Mouse (Mus musculus) forelimb bud, embryonic 11.5 days (tissue): ENCODE data around the gene Meis2.

Experiments used
- DNase-seq: peaks from one replicate; pipeline ENCODE4 v3.0.0-alpha.2; 2012; ENCODE audit warnings: low read depth, low spot score

The Meis2 gene

DNA sequence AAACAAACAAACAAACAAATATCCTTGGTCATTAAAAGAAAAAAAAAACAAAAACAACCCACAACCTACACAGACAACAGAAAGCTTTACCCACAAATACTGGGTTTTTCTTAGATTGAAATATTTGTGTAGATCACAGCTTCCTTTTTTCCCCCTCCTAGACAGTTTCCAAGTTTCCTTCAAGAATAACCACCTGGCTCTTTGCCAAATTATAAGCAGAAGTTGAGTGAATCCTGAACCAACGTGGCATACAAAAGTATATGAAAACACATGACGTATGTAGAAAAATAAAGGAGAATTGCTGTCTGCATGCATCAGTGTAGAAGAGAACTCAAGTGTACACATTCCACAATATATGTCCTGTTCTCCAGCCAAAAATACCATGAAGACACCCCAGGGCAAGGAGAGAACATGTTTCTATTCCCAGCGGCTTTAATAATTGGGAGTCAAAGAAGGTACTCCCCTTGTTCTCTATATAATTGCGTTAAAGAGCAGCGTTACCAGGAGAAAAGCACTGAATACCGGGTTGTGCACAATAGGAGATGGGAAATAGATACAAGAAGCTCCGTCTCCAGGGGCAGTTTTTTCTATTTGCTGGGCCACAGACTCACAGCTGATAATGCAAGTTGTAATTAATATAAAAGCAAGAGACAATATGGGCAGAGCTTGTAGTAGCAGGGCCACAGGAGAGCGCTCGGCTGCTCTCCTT is 13.6 kb downstream of the Meis2 start:
- no peak for DNase-seq

- DNase-seq = no peak
Observed at GRCm38 (mm10) chr2:116049710-116050109, 15.9 kb downstream of the Meis2 start.

GRCm38 (mm10) chr2:116047365-116047764 is 18.3 kb downstream of the Meis2 start:
- DNase-seq = no peak

DNA sequence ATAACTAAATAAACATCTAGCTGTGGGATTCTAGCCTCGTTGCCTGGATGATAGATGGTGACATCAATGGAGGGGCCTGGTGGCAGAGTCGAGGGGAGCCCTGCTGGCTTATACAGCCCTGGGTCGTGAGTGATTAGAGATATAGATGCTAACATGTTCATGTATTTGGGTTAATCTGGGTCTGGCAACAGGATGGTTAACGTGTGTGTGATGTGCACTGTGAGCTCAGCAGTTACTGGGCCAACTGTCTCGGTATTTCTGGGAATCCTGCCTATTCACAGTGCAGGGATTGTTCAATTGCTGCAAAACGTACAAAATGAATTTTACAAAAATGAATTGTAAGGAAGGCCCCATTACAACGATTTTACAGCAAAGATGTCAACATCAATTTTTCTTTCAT is 20.6 kb downstream of the Meis2 start:
- no peak for DNase-seq

DNA sequence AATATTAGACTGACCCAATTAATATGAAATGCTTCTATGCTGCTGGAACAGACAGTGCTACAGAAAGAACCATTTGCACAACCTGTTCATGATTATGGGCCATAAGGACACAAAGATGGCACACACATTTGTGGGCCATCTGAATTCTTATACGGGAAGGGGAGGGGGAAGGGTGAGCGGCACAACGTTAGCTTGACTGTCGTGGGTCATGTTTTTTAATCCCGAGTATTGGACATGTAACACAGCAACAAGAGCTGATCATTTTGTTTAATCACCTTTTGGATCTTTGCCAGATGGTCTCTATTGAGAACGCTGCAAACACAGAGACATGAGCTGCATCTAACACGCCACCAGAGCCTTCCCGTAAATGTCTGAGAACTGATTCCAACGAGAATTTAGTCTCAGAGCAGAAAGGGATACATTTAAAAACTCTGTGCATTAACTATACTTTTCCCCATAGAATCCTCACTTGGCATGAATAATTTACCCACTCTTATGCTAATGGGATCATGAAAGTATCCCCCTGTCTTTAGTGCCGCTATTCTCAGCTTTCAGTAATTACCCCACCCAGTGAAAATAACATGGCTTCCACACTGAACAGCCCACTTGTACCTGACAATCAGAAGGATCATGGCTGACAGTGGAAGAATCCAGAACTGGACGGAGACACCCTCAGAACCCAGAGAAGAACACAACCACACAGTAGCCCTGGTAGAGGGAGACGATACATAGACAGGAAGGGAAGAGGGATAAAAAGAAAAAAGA is 22.5 kb downstream of the Meis2 start:
- DNase-seq = no peak

DNA sequence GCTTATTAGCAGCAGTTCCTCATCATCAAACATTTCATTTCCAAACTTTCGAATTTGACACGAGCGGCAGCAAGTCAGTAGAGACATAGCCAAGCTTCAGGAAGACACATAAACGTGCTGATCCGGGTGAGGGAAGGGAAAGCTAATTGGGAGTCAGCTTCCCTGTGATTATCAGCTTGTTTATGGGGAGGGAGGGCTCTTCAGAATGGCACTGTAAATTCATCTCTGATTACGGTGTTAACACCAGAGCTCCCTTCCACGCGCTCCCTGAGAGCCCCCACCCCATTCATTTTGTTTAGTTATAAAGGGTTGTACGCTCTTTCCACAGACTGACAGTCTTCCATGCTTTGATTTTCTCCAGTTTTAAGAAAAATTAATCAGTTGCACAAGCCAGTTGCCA is 23.2 kb downstream of the Meis2 start:
- DNase-seq = no peak

DNA sequence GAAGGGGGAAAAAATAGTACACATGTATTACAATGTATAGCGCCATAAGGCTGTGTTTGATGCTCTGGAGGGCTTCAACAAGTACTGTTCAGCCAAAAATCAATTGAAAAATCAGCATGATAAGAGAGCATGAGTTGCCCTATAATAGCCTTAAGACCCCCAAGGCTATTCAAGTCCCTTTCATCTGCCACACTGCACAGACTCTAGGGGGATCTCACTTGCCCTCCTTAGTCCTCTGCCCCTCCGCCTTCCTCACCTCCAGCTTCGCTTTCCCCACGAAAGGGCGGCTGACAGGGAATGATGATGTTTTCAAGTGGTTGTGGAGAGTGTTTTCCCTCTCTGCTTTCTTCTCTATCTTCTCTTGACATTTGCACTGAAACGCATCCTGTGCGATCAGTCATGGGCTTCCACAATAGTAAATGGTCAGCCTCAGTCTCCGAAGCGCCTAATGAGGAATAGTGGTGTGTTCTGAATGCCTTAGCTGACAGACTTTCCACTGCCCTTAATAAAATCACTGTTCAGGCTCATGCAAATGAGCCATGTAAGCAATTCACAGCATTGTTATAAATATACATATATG is 23.9 kb downstream of the Meis2 start:
- no peak for DNase-seq

GRCm38 (mm10) chr2:116035345-116035744 is 30.3 kb downstream of the Meis2 start:
- no peak for DNase-seq

DNA sequence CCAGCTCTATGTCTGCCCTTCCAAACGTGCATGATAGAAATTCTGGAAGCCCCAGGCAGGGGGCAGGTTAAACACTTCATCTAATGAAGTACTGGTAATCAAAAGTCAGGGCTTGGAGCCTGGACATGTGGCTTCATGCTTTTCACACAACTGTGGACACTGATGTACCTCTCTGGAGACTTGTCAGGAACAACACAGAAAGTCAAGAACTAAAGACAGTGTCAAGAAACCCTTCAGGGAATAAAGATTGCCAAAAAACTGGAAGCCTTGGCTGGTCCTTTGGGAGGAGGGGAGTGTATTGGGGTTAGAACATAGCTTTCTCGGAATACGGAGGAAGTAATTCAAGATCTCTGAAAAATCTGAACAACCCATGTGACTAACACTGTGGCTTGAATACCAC is 37.5 kb downstream of the Meis2 start:
- no peak for DNase-seq

DNA sequence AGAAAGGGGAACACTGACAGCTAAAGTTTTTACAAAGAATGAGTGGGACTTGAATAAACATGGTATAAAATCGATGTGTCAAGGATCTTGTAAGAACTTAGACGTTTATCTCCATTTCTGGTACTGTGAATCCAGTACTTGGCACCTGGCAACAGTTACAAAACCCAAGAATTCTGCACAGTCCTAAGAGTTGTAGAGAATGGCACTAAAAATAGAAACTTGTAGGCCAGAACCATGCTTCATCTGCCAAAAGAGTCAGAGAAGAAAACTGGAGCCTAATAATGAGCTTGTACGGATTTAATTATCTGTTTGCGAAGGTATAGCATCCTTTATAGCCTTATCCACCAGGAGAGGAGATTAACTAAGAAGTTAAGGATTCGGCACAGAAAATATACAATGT is 42.8 kb downstream of the Meis2 start:
- no peak for DNase-seq

DNA sequence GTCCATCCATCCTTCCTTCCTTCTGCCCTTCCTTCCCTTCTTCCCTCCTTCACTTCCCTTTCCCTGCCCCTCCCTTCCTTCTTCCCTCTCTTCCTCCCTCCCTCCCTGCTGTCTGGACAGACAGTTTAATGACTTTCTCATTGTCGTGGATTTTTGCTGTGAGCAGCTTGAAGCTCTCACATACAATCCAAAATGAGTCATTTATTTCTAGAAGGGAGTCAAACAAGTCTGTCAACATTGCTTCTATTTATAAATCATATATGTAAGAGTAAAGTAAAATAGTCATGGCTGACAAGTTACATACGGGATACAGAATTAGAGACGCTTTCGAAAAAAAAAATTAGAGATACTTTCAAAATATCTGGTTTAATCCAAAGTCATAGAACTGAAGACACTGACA is 43.7 kb downstream of the Meis2 start:
- DNase-seq = no peak

GRCm38 (mm10) chr2:116021046-116021445 is 44.6 kb downstream of the Meis2 start:
- no peak for DNase-seq

DNA sequence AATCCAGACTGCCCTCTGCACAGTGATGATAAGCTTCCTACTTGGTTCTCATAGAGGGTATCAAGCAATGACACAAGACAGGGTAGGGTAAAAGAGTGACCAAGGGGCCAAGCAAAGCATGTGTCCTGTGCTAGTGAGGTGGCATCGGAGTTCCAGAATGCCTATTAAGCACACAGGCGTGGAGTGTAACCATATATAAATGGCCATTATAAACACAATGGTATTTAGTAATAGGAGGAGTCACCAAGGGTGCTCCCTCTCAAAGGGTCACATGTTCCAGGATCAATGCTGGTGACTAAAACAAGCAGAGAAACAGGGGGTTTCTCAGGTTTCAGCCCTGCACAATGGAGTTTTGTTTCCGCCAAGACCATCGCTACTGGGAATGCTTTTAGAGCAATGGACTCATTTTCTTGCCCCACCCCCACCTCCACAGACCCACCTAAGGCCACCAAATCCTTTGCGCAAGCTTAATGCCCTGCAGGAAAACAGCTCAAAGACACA is 45.1 kb downstream of the Meis2 start:
- DNase-seq = peak; percentile 59

- no peak for DNase-seq
Observed at GRCm38 (mm10) chr2:116019959-116020358, 45.7 kb downstream of the Meis2 start.

DNA sequence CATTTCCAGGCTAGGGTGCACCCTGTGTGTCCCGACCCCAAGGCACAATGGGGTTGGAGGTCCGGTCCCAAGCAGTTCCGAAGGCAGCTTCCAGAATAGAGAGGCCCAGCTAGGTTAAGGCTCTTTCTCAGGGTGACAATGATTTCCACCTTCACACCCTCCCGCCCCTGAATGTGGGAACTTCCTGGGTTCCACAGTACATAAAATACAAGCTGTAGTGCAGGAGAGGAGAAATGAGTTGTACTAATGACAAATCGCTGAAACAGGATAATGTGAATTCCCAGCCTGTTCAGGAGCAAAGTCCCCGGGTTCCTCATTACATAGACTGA is 46.2 kb downstream of the Meis2 start:
- no peak for DNase-seq

GRCm38 (mm10) chr2:116018781-116019465 is 46.7 kb downstream of the Meis2 start:
- DNase-seq = no peak

- no peak for DNase-seq
Observed at GRCm38 (mm10) chr2:116015520-116015919, 50.1 kb downstream of the Meis2 start.

DNA sequence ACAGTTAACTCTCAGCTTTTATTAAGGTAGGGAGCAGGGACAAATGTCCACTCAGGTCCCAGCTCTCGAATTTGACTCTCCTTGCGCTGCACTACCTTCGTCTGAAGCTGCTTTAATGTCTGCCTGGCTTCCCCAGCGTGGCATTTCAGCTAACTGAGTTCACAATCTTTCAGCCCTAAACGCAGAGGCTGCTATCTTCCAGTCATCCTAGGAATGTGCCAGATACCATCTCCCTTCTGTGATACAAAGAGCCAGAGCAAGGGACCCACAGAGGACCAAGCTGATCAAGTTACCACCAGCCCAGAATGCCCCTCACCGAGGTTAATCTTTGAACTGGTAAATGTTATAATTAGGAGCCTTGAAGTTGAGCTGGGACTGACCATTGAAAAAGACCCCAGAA is 55.2 kb downstream of the Meis2 start:
- DNase-seq = no peak

GRCm38 (mm10) chr2:116010061-116010460 is 55.6 kb downstream of the Meis2 start:
- DNase-seq = no peak

- no peak for DNase-seq
Observed at GRCm38 (mm10) chr2:116009097-116009970, 56.3 kb downstream of the Meis2 start.

DNA sequence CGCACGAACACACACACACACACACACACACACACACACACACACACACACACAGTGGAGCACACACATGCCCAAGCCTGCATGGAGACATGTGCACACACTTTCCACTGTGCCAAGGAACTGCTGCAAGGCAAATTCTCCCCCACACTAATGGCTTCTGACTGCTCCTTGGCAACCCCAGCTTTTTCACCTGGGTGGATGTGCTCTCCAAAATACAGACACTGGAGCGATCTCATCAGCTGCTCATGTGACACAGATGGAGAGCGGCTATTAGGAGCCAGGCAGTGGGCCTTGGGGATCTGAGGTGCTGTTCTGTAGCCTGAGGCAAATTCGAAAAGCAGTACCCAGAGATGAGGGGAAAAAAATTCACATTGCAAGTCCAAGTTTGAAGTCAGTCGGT is 63.3 kb downstream of the Meis2 start:
- DNase-seq = no peak
